Mouse (Mus musculus) ovary, postnatal 36 days (tissue): Measurements from ENCODE around the gene Mfsd14b.

ENCODE experiments used
- DNase-seq: peaks from one replicate; pipeline ENCODE4 v3.0.0; 2022; ENCODE audit warnings: low spot score, mixed read lengths

Mfsd14b gene

DNA sequence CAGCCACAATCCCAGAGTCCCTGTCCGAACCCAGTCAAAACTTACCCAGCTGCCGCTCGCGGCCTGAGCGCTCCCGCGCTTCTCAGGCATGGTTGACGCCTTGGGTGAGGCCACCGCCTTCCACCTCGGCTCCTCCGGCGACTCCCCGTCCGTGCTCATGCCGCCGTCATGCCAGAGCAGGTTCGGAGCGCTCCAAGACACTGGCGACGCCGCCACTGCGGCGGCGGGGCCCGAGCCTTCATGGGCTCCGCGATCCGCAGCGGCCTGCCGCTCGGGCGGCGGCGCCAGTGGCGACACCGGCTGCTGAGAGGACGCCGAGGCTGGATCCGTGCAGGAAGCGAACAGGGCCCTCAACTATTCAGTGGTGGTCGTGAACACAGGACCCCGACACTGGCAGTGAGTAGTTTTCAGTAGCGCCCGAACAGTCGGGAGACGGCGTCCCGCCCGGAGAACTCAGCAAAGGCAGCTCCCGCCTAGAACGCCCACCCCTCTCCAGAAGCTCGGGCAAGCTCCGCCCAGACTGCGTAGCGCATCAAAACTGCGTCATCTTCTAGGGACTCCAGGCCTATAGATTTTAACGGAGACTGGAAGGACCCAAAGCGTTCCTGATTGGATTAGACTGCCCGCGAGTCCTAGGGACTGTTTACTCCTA, at the start of gene Mfsd14b:
Mfsd14b (minus strand) TSS at position 517 of the 652 bp plus-strand sequence.
- peak; percentile 86 for DNase-seq

DNA sequence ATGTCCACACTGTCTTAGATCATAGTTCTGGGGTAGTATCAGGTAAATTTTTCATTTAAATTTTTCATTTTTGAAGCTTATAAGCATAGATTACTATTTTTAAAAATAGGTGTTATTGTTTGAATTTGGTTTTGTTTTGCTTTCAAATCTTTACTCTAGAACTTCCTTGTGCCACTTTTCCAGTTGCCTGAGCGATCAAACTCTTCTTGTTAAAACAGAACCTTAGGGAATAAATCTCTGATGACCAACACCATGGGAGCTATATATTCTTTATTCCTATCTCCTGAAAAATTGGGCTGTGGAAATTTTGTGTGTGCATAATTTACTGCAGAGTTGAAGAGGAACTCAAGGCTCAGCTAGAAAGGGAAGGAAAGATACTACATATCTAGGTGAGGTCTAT, 37.2 kb upstream of the Mfsd14b start, which contains the start of gene Olfr466:
Olfr466 (plus strand) TSS at position 301 of the 400 bp plus-strand sequence.
- no peak for DNase-seq

DNA sequence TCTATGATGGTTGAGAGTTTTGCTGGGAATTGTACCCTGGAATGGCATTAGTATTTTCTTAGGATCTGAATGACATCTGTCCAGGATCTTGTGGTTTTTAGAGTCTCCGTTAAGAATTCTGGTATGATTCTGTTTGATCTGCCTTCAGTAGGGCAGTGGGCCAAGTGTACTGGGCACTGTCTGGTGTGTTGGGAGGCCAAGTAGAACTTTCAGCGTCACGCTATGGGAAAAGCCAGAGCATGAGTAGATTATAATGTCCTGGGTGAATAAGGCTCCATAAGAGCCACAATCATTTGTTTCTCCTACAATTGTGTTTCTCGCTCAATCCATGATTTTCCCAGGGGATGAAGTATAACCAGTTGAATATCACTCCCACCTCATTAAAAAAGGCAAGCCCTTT, 25.0 kb upstream of the Mfsd14b start, which contains the start of gene Olfr465-ps1:
Olfr465-ps1 (plus strand) TSS at position 301 of the 400 bp plus-strand sequence.
- DNase-seq = no peak

DNA sequence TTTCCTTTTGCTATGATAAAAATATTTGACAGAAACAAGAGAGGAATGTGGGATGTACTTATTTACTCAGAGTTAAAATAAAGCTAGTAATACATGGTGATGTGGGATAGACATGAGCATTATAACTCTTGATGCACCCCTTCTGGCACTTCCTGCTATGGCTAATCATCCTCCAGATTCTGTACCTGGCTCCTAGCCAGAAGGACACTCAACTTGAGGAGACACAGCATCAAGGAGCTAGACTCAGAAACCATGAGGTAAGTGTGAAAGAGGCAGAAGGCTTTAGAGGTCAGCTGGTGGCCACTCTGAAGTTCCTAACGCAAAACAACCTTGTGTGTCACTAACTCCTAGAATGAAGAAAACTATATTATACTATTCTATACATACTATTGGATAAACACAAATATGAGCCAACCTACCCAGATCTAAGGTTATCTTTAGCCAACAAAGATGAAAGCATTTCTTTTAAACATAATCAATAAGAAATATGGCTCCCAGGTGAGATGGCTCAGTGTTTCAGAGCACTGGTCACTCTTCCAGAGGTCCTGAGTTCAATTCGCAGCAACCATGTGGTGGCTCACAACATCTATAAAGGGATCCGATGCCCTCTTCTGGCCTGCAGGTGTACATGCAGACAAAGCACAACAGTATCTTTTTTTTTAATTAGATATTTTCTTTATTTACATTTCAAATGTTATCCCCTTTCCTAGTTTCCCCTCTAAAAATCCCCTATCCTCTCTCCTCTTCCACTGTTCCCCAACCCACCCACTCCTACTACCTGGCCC, 14.5 kb upstream of the Mfsd14b start:
- DNase-seq = no peak

DNA sequence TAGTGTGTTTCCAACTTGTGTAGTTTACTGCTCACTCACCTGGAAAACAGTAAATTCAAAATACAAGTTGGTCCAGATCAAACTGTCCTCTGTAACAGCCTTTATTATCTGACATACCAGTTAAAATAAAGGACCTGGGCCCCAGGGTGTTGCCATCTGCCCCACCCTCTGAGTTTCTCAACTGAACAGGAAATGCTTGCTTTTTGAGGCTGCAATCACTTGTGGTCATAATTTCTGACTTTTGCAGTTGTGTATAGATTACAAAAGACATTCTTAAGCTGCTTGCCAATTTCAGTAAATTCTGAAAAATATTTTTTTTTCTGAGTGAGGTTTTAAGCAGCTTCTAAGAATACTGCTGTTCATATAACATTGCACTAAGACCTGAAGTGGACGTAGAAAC, 9.3 kb upstream of the Mfsd14b start:
- DNase-seq = no peak

DNA sequence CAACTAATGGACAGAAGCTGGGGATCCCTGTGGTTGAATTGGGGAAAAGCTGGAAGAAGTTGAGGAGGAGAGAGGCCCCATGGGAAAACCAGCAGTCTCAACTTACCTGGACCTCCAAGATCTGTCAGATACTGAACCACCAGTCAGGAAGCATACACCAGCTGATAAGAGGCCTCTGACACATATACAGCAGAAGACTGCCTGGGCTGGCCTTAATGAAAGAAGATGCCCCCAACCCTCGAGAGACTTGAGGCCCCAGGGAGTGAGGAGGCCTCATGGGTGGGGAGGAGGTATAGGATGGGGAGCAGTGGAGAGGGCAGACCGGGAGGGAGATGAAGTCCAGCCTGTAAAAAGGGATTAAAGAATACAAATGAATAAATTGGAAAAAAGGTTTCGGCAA, 8.2 kb upstream of the Mfsd14b start:
- DNase-seq = no peak

DNA sequence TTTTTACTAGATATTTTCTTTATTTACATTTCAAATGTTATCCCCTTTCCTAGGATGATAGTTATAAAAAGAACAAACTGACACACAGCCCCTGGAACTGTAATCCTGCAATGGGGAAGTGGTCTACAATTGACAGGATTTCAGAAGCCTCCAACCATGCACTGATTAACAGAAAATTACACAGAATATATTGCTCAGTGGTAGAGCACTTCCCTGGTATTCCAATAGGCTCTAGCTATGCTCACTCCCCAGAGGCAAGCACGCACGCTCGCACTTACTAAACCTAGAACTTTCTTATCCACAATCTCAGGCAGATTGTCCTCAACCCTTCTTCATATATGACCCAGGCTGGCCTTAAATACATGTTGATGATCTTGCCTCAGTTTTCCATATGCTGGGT, 464 bp upstream of the Mfsd14b start:
- DNase-seq = no peak

DNA sequence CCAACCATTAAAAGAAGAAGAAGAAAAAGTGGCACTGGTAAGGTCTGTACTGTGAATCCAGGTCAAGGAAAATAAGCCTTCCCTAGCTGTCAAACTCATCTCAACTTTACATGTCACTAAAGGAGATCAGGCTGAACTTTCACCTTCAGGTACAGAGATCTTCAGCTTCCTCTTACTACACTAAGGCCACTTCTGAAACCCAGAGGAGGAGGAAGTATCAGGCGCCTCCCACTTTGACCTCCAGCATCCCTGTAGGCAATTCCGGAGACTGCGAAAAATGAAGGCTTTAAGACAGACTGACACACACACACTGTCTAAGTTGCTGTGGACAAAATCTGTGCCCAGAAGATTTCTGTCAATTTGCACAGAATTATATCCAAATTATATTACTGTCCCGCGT, 814 bp downstream of the Mfsd14b start:
- DNase-seq = no peak

DNA sequence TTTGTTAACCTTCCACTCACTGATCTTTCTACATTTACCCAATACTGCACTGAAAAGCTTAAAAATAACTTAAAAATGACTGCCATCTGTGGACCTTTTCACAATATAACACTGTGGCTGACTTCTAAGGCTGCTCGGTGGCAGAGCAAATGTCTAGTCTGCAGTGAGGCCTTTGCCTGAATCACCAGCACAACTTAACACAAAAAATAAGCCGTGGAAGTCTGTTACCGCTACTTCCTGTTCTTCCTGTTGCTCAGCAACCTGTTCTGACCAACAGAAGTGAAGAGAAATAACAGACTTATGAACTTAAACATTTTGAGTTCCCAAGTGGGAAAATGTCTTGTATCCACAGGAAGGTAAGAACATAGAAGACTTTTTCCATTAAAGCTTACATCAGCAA, 11.5 kb downstream of the Mfsd14b start:
- DNase-seq = no peak

DNA sequence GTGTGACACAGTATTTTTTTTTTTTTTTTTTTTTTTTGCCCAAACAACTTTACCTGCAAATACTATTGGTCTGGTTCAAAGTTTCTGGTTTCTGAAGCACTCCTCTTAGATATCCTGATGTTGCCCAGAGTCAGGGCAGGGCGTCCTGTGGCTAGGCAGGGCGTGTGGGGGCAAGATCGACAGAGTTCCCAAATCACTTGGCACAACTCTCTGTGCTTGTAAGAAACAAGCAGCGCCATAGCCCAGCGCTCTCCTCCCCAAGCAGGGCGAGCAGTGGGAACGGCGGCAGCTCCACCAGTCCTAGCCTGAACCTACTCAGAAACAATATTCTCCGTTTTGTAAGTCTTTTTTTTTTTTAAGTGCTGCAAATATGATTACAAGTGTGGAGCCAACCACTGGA, 12.1 kb downstream of the Mfsd14b start:
- no peak for DNase-seq

DNA sequence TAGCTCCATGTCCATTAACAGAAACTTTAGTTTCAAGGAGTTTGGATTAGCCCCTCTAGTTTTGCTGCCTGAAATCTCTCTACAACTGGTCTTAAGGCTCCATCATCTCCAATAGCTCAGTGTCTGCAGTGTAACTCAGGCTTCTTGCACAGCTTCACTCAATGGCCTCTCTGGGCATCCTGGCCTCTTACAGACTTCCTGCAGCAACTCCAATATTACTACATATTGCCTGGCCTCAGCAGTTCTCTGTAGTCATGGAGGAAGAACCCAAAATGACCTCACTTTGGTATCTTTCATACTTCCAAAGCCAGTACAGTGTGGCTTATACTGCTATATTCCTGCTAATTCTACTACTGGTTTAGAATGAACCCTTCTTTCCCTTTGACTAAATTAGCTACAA, 15.8 kb downstream of the Mfsd14b start:
- DNase-seq = no peak

DNA sequence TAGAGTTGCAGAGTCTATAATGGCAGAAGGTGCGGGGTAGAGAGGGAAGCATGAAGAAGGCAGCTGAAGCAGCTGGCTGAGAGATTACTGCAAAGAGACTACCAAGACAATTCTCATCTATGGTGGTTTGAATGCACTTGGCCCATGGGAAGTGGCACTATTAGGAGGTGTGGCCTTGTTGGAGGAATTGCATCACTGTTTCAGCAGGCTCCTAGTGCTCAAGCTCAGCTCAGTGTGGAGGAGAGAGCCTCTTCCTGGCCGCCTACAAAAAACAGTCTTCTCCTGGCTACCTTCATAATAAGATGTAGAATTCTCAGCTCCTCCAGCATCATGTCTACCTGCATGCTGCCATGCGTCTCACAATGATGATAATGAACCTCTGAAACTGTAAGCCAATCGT, 16.9 kb downstream of the Mfsd14b start:
- no peak for DNase-seq

DNA sequence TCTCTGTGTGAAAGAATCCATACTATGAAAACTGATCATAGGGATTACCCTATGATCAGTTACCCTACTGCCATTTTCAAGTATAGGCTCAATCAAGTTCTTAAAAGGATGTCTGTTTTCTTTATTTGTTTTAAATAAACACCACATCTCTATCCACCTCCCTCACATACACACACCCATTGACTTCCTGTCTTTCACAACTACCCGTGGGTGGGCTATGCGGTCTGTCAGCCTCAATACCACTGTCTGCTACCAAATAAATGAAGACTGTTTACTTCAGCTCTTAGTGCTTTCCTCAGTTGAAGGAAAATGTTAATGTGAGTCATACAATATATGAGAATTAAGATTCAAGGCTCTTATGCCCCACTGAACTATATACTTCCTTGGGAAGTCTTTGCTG, 42.8 kb downstream of the Mfsd14b start:
- no peak for DNase-seq

DNA sequence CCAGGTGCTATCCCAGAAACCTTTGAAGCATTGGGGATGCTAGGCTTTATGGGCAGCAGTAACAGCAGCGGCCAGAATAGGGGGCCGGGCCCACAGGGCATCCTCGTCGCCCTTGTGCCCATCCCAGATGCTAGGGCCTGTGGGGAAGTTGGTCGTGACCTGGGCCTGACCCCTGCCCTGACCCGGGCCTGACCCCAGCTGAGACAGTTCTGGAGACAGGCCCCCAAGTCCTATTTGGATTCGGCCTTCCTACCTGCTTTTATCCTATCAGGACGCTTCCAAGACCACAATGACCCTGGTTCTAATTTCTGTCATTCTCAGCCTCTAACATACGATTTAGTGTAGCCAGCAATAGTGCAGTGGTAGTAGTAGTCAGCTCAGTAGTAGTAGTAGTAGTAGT, 60.1 kb downstream of the Mfsd14b start, which contains the start of gene Prss47:
Prss47 (minus strand) TSS at position 101 of the 400 bp plus-strand sequence.
- no peak for DNase-seq

DNA sequence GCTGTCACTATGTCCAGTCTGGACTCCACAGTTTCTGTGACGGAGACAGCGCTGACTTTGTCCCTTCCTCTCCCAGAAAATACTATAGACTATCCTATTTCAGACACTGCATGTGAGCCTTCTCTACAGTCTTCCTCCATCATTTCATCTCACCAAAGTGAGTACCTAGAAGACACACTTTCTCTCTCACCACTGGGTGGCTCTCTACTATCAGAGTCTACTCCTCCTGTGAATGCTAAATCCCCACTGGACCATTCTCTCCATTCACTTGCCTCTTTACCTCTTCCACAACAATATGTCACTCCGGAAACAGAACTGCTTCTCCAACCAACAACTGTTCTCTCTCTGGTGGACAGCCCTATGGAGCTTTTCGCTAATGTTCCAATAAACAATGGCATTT, 77.7 kb downstream of the Mfsd14b start:
- DNase-seq = no peak

DNA sequence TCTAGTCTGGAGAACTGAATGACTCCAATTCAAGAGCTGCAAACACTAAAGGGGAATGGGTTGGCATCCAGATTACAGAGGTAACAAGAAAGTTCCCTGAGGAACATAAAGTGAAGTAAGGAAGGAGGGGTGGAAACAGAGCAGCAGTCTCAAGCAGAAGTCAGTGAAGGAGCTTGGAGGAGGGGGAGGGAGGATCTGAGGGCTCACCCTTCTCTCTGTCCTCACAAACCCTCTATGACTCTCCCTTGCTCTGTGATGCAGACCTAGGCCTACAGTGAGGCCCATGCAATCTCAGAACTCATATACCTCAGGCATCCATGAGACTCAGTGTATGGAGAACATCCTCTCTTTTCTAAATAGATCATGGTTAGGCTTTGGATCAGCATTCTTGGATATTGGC, 80.0 kb downstream of the Mfsd14b start, which contains the start of gene Spata31d1c:
Spata31d1c (plus strand) TSS at position 301 of the 400 bp plus-strand sequence.
- DNase-seq = no peak
